Mouse (Mus musculus): ENCODE data around the gene Xpo1.
"Not testable (repeated sequence)": the region's sequence is repeated elsewhere in the genome, so short reads cannot be mapped to it uniquely, and the experiment has no call there.

The Xpo1 gene

GRCm38 (mm10) chr11:23298301-23298700 is 42.5 kb downstream of the Xpo1 start:
- DNase-seq (ENCODE audit: low read depth in 1 of 2, low spot score in 2 of 2), result no peak

GRCm38 (mm10) chr11:23299910-23300309 is 44.1 kb downstream of the Xpo1 start:
- no peak for DNase-seq (ENCODE audit: low read depth in 1 of 2, low spot score in 2 of 2)

- DNase-seq (ENCODE audit: low read depth in 1 of 2, low spot score in 2 of 2), result no peak
Observed at GRCm38 (mm10) chr11:23303126-23303525, 47.3 kb downstream of the Xpo1 start.

GRCm38 (mm10) chr11:23305101-23305672 is 49.3 kb downstream of the Xpo1 start:
- DNase-seq (ENCODE audit: low read depth in 1 of 2, low spot score in 2 of 2), result not testable (repeated sequence)

- peak; percentile 87 to 94 for DNase-seq (ENCODE audit: low read depth in 1 of 2, low spot score in 2 of 2)
Observed at GRCm38 (mm10) chr11:23305673-23306608, 50.1 kb downstream of the Xpo1 start.

GRCm38 (mm10) chr11:23306764-23307565 is 51.1 kb downstream of the Xpo1 start, which contains the start of gene Usp34:
Usp34 (plus strand) TSS chr11:23306895.
- peak in 1 of 2 experiments; percentile 8 for DNase-seq (ENCODE audit: low read depth in 1 of 2, low spot score in 2 of 2)

- DNase-seq (ENCODE audit: low read depth in 1 of 2, low spot score in 2 of 2), result no peak
Observed at GRCm38 (mm10) chr11:23307566-23307920, 51.7 kb downstream of the Xpo1 start.

GRCm38 (mm10) chr11:23313496-23313895 is 57.7 kb downstream of the Xpo1 start:
- no peak for DNase-seq (ENCODE audit: low read depth in 1 of 2, low spot score in 2 of 2)

GRCm38 (mm10) chr11:23329413-23329812 is 73.6 kb downstream of the Xpo1 start:
- no peak for DNase-seq (ENCODE audit: low read depth in 1 of 2, low spot score in 2 of 2)

GRCm38 (mm10) chr11:23332136-23332535 is 76.3 kb downstream of the Xpo1 start:
- no peak for DNase-seq (ENCODE audit: low read depth in 1 of 2, low spot score in 2 of 2)

- DNase-seq (ENCODE audit: low read depth in 1 of 2, low spot score in 2 of 2), result no peak
Observed at GRCm38 (mm10) chr11:23335160-23335559, 79.3 kb downstream of the Xpo1 start.
